Mouse (Mus musculus): ENCODE data around the gene F830045P16Rik.

GRCm38 (mm10) chr2:129546772-129547171 lies 10.4 kb upstream of the F830045P16Rik start:
- TF ChIP-seq CTCF (IDR thresholded peaks at IDR 0.05; ENCODE audit: low read depth, low read length): no peak
- no peak for TF ChIP-seq POLR2A (IDR thresholded peaks at IDR 0.05; ENCODE audit: insufficient read depth, low read length)

Measured in ES-Bruce4 (cell line).